Mouse (Mus musculus) MEL (cell line): ENCODE measurements at regions not wholly inside any gene's neighbourhood (a gene's known extent, or its start where the extent isn't known, plus 50 kb on each side); places are given as distances from the start of the nearest gene placed in this dataset.

Source experiments
- DNase-seq: peaks from one replicate; pipeline ENCODE4 v3.0.0; 2011; ENCODE audit warnings: low read depth, low spot score
- H3K27ac ChIP-seq: 2 replicates; pipeline ENCODE4 v1.5.1; 2012; ENCODE audit warnings: low read depth, mild to moderate bottlenecking, control low read depth, low read length, moderate library complexity; ENCODE audit not compliant: control insufficient read depth
- H3K27me3 ChIP-seq, 2 experiments: fragments of 150-350 bp in 1 of 2; sonication (generic) in 1 of 2; 2 replicates each; pipeline ENCODE4 v1.6.1; 2012; ENCODE audit warnings: low read length in 2 of 2, mild to moderate bottlenecking in 2 of 2, improper control_type of control experiment in 1 of 2, moderate library complexity in 1 of 2; ENCODE audit not compliant: insufficient read depth in 2 of 2, control insufficient read depth in 1 of 2
- H3K36me3 ChIP-seq, 2 experiments: 2 replicates each; pipeline ENCODE4 v1.6.1; 2012 to 2014; ENCODE audit warnings: low read length in 2 of 2, improper control_type of control experiment in 1 of 2, inconsistent platforms in 1 of 2, mild to moderate bottlenecking in 1 of 2; ENCODE audit not compliant: insufficient read depth in 2 of 2, control insufficient read depth in 1 of 2
- H3K4me1 ChIP-seq, 2 experiments: fragments of 150-350 bp in 1 of 2; sonication (generic) in 1 of 2; 2 replicates each; pipeline ENCODE4 v1.6.1; 2012; ENCODE audit warnings: low read length in 2 of 2, improper control_type of control experiment in 1 of 2, mild to moderate bottlenecking in 1 of 2; ENCODE audit not compliant: insufficient read depth in 2 of 2, control insufficient read depth in 1 of 2
- H3K4me3 ChIP-seq, 2 experiments: fragments of 150-350 bp in 1 of 2; sonication (generic) in 1 of 2; 2 replicates each; pipeline ENCODE4 v1.5.1; 2012; ENCODE audit warnings: low read depth in 2 of 2, low read length in 2 of 2, mild to moderate bottlenecking in 2 of 2, moderate library complexity in 2 of 2, control low read depth in 1 of 2, improper control_type of control experiment in 1 of 2; ENCODE audit not compliant: control insufficient read depth in 1 of 2, insufficient read depth in 1 of 2
- H3K79me2 ChIP-seq: 2 replicates; pipeline ENCODE4 v1.6.1; 2012; ENCODE audit warnings: mild to moderate bottlenecking, low read length, moderate library complexity; ENCODE audit not compliant: control insufficient read depth, poor library complexity, insufficient read depth
- H3K9ac ChIP-seq: 2 replicates; pipeline ENCODE4 v1.6.1; 2012; ENCODE audit warnings: low read depth, mild to moderate bottlenecking, control low read depth, low read length, moderate library complexity; ENCODE audit not compliant: control insufficient read depth, poor library complexity, severe bottlenecking
- H3K9me3 ChIP-seq: fragments of 150-350 bp; sonication (generic); replicated peaks from 2 replicates; pipeline ENCODE4 v1.6.1; 2012; ENCODE audit warnings: mild to moderate bottlenecking, low read length, improper control_type of control experiment, moderate library complexity; ENCODE audit not compliant: insufficient read depth
- BHLHE40 ChIP-seq: IDR thresholded peaks from 2 replicates; pipeline ENCODE4 v1.6.1; 2012; ENCODE audit warnings: low read depth, mild to moderate bottlenecking, inconsistent platforms, low read length, improper control_type of control experiment, borderline replicate concordance
- CHD1 ChIP-seq: IDR thresholded peaks from 2 replicates; pipeline ENCODE4 v1.6.1; 2012; ENCODE audit warnings: low read depth, mild to moderate bottlenecking, inconsistent platforms, low read length, improper control_type of control experiment
- CHD2 ChIP-seq: IDR thresholded peaks from 2 replicates; pipeline ENCODE4 v1.6.1; 2011; ENCODE audit warnings: low read length, improper control_type of control experiment
- JUND ChIP-seq: IDR thresholded peaks from 2 replicates; pipeline ENCODE4 v1.6.1; 2011; ENCODE audit warnings: low read depth, mild to moderate bottlenecking, improper control_type of control experiment, low read length
- KAT2A ChIP-seq: conservative IDR thresholded peaks from 2 replicates; pipeline ENCODE4 v1.6.1; 2012; ENCODE audit warnings: low read depth, low read length, improper control_type of control experiment, inconsistent platforms
- MEF2A ChIP-seq: IDR thresholded peaks from 2 replicates; pipeline ENCODE4 v1.6.1; 2014; ENCODE audit warnings: low read depth, mild to moderate bottlenecking, inconsistent platforms, low read length, improper control_type of control experiment; ENCODE audit not compliant: poor library complexity, insufficient replicate concordance, severe bottlenecking; ENCODE audit errors: extremely low read depth
- MXI1 ChIP-seq: IDR thresholded peaks from 2 replicates; pipeline ENCODE4 v1.6.1; 2011; ENCODE audit warnings: mild to moderate bottlenecking, low read depth, low read length, improper control_type of control experiment
- MYC ChIP-seq: IDR thresholded peaks from 2 replicates; pipeline ENCODE4 v1.6.1; 2011; ENCODE audit warnings: low read depth, mild to moderate bottlenecking, low read length, improper control_type of control experiment, moderate library complexity
- NELFE ChIP-seq: IDR thresholded peaks from 2 replicates; pipeline ENCODE4 v1.6.1; 2011; ENCODE audit warnings: low read depth, low read length, improper control_type of control experiment
- POLR2A ChIP-seq, 2 experiments: IDR thresholded peaks; 2 replicates each; pipeline ENCODE4 v1.6.1; 2011 to 2012; ENCODE audit warnings: low read length in 2 of 2, mild to moderate bottlenecking in 2 of 2, control low read depth in 1 of 2, improper control_type of control experiment in 1 of 2, low read depth in 1 of 2, moderate library complexity in 1 of 2; ENCODE audit not compliant: control insufficient read depth in 1 of 2, insufficient read depth in 1 of 2, poor library complexity in 1 of 2
- POLR2AphosphoS2 ChIP-seq: IDR thresholded peaks from 2 replicates; pipeline ENCODE4 v1.6.1; 2011; ENCODE audit warnings: low read length, improper control_type of control experiment
- POLR2AphosphoS5 ChIP-seq: IDR thresholded peaks from 2 replicates; pipeline ENCODE4 v1.6.1; 2012; ENCODE audit warnings: low read depth, borderline replicate concordance, mild to moderate bottlenecking, inconsistent platforms, low read length, moderate library complexity, mixed read lengths
- USF2 ChIP-seq, 2 experiments: IDR thresholded peaks; 2 replicates each; pipeline ENCODE4 v1.6.1; 2011 to 2012; ENCODE audit warnings: improper control_type of control experiment in 2 of 2, low read length in 2 of 2, borderline replicate concordance in 1 of 2, inconsistent platforms in 1 of 2, low read depth in 1 of 2, mild to moderate bottlenecking in 1 of 2; ENCODE audit not compliant: insufficient read depth in 1 of 2
- ZC3H11A ChIP-seq: IDR thresholded peaks from 2 replicates; pipeline ENCODE4 v1.6.1; 2012; ENCODE audit warnings: low read depth, mild to moderate bottlenecking, inconsistent platforms, low read length, improper control_type of control experiment
- ZKSCAN1 ChIP-seq: IDR thresholded peaks from 2 replicates; pipeline ENCODE4 v1.6.1; 2012; ENCODE audit warnings: low read depth, mild to moderate bottlenecking, inconsistent platforms, low read length, improper control_type of control experiment, moderate library complexity
- ZNF384 ChIP-seq: IDR thresholded peaks from 2 replicates; pipeline ENCODE4 v1.6.1; 2012; ENCODE audit warnings: low read depth, mild to moderate bottlenecking, inconsistent platforms, low read length, improper control_type of control experiment

- no peaks in the 10 kb centered on the region for H3K36me3 ChIP-seq
These were observed 208.8 kb upstream of the Thbs1 start for GRCm38 (mm10) chr2:117902837-117903236.

GRCm38 (mm10) chr2:117903705-117904104, 208.0 kb upstream of the Thbs1 start:
- Histone ChIP-seq H3K27me3 (no peaks in the 10 kb centered on the region), H3K27ac (no peak overlapping the region), H3K79me2 (no peaks in the 10 kb centered on the region), H3K36me3 (no peaks in the 10 kb centered on the region), H3K9ac (no peak overlapping the region), H3K4me1 (no peaks in the 10 kb centered on the region)
- DNase-seq = no peak
- TF ChIP-seq POLR2AphosphoS5 (no peak), BHLHE40 (no peak), CHD2 (no peak)
- TF ChIP-seq, all 39 proteins: peak for 0
- Histone ChIP-seq H3K4me3 (no peak overlapping the region), H3K9me3 (no peaks in the 10 kb centered on the region)

More at GRCm38 (mm10) chr2:117902837-117903236, 208.8 kb upstream of the Thbs1 start:
- H3K4me1 ChIP-seq = no peaks in the 10 kb centered on the region
- no peak for DNase-seq
- TF ChIP-seq MYC (no peak), MXI1 (no peak), NELFE (no peak), KAT2A (no peak), USF2 (IDR thresholded peaks at IDR 0.05; ENCODE audit: borderline replicate concordance in 1 of 2, insufficient read depth in 1 of 2, low read depth in 1 of 2, low read length in 2 of 2) (no peak), ZKSCAN1 (no peak), ZNF384 (no peak), CHD1 (no peak), POLR2AphosphoS2 (no peak), POLR2A (IDR thresholded peaks at IDR 0.05; ENCODE audit: control insufficient read depth in 1 of 2, insufficient read depth in 1 of 2, low read depth in 1 of 2, low read length in 2 of 2, poor library complexity in 1 of 2) (no peak), MEF2A (no peak), ZC3H11A (no peak), JUND (no peak)
- TF ChIP-seq, all 39 proteins: peak for 0
- Histone ChIP-seq H3K9me3 (no peaks in the 10 kb centered on the region), H3K79me2 (no peaks in the 10 kb centered on the region), H3K9ac (no peak overlapping the region), H3K27me3 (no peaks in the 10 kb centered on the region), H3K4me3 (no peak overlapping the region), H3K27ac (no peak overlapping the region)

- no peak for TF ChIP-seq USF2 (IDR thresholded peaks at IDR 0.05; ENCODE audit: borderline replicate concordance in 1 of 2, insufficient read depth in 1 of 2, low read depth in 1 of 2, low read length in 2 of 2)
- TF ChIP-seq, all 39 proteins: peak for 0
- Histone ChIP-seq H3K36me3 (no peaks in the 10 kb centered on the region), H3K9me3 (no peaks in the 10 kb centered on the region)
These were observed 205.2 kb upstream of the Thbs1 start for GRCm38 (mm10) chr2:117906509-117906908.

More at GRCm38 (mm10) chr2:117906509-117906908, 205.2 kb upstream of the Thbs1 start:
- DNase-seq = no peak
- Histone ChIP-seq H3K79me2 (no peaks in the 10 kb centered on the region), H3K4me3 (no peak overlapping the region), H3K27me3 (no peaks in the 10 kb centered on the region), H3K27ac (no peak overlapping the region), H3K4me1 (no peaks in the 10 kb centered on the region), H3K9ac (no peak overlapping the region)
